Mouse (Mus musculus): ENCODE measurements around the gene Crocc.

The Crocc gene

GRCm38 (mm10) chr4:141024052-141024451 is 36.3 kb downstream of the Crocc start:
- ATAC-seq (ENCODE audit: insufficient number of reproducible peaks, low FRiP score, low TSS enrichment): no peak

GRCm38 (mm10) chr4:141021614-141021929 is 38.8 kb downstream of the Crocc start:
- peak; percentile 39; the same call in 1 of the 2 replicates for ATAC-seq (ENCODE audit: insufficient number of reproducible peaks, low FRiP score, low TSS enrichment)

GRCm38 (mm10) chr4:141020811-141021613 is 39.3 kb downstream of the Crocc start:
- ATAC-seq (ENCODE audit: insufficient number of reproducible peaks, low FRiP score, low TSS enrichment): no peak

DNA sequence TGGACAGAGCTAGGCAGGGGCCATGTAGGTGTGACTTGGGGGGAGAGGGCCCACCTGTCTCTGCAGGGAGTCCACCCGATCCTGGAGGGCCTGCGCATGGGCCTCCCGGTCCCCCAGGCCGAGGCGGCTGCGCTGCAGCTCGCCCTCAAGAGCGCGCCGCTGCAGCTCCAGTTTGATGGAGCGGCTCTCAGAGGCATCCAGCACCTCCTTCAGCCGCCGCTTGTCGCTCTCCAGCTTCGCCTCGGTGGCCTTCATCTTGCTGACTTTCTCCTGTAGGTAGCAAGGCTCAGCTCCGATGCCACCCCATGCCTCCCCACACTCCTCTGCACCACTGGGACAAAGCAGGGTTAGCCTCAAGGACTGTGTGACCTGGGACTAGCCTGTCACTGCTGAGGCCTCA is 40.1 kb downstream of the Crocc start:
- no peak for ATAC-seq (ENCODE audit: insufficient number of reproducible peaks, low FRiP score, low TSS enrichment)

DNA sequence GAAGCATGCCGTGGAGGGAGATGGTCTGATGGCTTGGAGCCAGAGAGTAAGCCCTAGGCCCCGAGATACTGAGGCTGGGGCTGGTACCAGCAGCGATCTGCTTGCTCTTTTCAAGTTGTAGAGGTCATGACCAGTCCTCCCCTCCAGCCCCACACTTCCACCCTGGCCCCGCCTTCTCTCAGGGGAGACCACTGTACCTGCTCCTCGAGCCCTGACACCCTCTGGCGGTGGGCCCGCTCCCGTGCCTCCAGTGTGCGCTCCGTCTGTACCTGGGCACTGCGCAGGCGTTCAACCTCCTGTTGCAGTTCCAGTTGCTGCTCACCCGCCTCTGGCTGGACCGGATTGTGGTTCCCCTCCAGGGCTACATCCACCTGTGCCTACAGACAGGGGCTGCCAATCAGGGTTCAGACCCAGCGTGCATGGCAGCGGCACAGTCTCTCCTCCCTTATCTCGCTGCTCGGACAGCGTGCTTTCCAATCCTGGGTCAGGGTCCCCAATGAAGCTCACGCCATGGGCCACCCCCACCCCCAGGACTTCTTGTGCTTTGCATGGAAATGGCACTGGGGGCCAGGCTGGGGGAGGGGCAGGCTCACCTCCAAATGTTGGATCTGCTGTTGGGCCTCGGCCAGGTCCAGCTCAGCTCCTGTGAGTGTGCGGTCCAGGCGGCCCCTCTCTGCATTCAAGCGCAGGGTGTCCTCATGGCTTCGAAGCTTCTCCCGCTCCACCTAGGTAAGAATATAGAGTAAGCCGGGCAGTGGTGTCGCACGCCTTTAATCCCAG is 42.5 kb downstream of the Crocc start:
- no peak for ATAC-seq (ENCODE audit: insufficient number of reproducible peaks, low FRiP score, low TSS enrichment)

- ATAC-seq (ENCODE audit: insufficient number of reproducible peaks, low FRiP score, low TSS enrichment): no peak
Measured at GRCm38 (mm10) chr4:141016311-141016710, 44.0 kb downstream of the Crocc start.

DNA sequence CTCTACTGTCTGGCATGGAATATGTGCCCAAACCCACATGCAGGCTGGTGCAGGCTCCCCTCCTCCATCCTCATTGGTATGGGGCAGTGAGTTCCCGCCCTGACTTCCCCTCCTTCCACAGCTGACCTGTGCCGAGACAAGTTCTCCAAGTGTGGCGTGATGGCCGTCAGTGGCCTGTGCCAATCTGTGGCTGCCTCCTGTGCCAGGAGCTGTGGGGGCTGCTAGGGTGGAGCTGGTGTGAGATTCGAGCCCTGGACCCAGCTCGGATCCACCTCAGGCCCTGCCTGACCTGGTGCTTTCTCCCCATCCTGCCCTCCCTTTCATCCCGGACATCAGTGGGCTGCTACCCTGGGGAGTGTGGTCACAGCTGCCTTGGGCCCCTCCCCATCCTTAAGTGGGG is 45.0 kb downstream of the Crocc start:
- no peak for ATAC-seq (ENCODE audit: insufficient number of reproducible peaks, low FRiP score, low TSS enrichment)

DNA sequence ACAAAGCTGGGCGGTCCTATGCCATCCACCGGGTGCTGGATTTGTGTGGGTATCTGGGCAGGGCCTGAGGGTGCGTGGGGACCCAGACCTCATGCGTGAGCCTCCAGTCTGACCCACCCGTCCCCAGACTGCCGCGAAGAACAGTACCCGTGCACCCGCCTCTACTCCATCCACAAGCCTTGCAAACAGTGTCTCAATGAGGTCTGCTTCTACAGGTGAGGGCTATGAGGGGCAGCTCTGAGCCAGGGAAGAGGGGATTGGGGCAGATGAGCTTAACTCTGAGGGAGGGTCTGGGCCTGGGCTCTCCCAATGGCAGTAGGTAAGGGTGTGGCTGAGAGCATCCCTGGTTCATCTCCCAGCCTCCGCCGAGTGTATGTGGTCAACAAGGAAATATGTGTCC is 45.5 kb downstream of the Crocc start:
- ATAC-seq (ENCODE audit: insufficient number of reproducible peaks, low FRiP score, low TSS enrichment): no peak

DNA sequence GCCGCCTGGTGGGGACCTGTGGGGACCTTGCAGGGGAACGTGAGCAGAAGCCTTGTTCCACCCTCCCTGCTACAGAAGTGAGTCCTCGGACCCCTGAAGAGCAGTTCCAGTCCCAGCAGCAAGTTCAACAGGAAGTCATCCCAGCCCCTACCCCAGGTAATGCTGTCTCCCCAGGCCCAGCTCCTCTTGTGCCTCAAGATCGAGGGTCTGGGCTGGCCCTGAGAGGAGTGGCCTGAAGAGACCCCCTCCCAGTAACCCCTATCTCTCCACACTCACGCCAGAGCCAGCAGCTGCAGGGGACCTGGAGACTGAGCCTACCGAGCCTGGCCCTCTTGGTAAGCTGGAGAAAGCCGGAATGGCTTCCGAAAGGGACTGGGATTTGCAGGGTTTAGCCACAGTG is 46.2 kb downstream of the Crocc start:
- no peak for ATAC-seq (ENCODE audit: insufficient number of reproducible peaks, low FRiP score, low TSS enrichment)

GRCm38 (mm10) chr4:141012558-141012957 is 47.8 kb downstream of the Crocc start:
- ATAC-seq (ENCODE audit: insufficient number of reproducible peaks, low FRiP score, low TSS enrichment): no peak

GRCm38 (mm10) chr4:141011556-141012328 is 48.6 kb downstream of the Crocc start:
- peak; percentile 31; the same call in 1 of the 2 replicates for ATAC-seq (ENCODE audit: insufficient number of reproducible peaks, low FRiP score, low TSS enrichment)

DNA sequence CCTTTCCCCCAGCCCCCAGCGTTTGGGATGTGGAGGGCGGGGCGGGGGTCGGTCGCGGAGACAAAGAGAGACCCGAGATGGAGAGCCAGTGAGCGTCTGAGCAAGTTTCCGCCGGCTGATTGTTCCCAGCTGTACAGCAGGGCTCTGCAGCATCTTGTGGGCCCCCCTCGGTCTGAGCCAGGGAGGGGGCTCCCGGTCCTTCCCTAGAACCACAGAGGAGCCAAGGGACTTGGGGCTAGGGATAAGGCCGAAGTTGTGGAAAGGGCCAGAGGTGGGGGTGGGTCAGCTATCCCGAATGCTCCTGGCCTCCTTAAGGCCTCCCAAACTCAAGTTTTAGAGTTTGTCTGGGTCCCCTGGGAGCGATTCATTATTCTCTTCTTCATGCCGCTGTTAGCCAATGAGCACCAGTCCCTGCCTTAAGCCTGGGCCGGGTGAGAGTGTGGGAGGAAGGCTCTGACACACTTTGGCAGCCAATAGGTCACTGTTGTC is 49.4 kb downstream of the Crocc start:
- ATAC-seq (ENCODE audit: insufficient number of reproducible peaks, low FRiP score, low TSS enrichment): no peak

DNA sequence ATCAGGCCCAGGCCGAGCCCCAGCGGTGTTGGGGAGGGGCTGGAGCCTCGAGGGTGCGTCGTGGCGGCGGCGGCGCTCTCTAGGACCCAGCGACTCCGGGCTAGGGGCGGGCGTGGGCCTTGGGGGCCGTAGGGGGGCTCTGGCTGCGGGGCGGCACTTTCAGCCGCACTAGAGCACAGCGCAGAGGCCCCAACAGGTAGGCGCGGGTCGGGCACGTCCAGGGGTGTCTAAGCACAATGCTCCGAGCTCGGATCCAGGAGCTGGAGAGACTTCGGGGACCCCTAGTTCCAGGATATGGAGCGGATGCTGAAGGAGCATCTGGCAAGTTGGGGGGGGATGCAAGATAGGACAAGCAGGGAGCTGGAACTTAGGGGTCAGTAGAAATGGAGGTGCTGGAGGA is 49.8 kb downstream of the Crocc start:
- no peak for ATAC-seq (ENCODE audit: insufficient number of reproducible peaks, low FRiP score, low TSS enrichment)

DNA sequence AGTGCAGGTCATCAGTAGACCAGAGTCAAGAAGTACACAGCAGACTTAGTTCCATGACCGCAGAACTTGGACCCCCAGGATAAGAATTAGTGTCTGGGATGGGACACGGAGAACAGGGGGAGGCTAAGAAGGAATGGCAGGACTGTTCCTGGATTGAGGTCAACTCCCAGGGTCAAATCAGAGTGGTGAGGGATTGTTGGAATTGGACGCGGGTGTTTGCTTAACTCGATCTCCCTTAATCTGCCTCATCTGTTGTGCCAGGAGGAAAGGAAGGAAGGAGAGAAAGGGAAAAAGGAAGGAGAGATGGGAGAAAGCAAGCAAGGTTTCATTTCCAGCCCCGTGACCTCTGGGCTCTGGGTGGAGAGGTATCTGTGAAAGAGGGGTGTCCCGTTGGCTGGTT is 50.2 kb downstream of the Crocc start, which contains the start of gene Mfap2:
TSS of gene Mfap2 (plus strand) at position 301 of the 400 bp plus-strand sequence.
- ATAC-seq (ENCODE audit: insufficient number of reproducible peaks, low FRiP score, low TSS enrichment): no peak

DNA sequence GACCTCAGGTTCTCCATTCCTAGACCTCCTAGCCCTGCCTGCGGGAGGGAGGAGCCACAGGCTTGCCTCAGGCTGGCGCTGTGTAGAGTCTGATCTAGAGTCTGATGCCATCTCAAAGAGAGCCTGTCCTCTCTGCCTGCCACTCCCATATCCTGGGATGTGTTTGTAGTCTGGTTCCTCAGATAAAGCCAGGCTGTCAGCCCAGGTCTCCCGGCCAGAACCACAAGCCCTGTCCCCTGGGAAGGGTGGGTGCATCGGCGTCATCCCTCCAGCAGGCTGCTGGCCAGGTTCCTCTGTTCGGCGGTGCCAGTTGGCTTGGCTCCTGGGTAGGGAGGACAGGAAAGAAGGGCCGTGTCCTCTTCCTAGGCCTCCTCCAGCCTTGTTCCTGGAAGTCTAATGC is 52.3 kb downstream of the Crocc start:
- ATAC-seq (ENCODE audit: insufficient number of reproducible peaks, low FRiP score, low TSS enrichment): no peak

GRCm38 (mm10) chr4:141005983-141006382 is 54.4 kb downstream of the Crocc start:
- no peak for ATAC-seq (ENCODE audit: insufficient number of reproducible peaks, low FRiP score, low TSS enrichment)

DNA sequence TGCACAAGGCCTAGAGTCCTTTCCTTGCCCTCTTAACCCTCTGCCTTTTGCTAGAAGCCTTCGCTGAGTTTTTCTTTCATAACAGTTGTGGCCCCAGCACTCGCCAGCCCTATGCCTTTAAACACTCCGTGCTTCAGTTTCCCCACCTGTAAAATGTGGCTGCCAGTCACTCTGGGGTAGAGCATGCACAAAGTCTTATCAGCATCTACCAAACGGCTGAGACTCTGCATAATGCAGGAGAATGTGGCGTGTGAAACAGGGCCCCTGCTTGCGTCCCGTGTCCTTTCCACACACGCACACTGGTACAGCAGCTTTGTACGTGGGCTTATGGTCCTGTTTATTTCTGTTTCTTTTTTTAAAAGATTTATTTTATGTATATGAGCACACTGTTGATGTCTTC is 63.5 kb downstream of the Crocc start:
- no peak for ATAC-seq (ENCODE audit: insufficient number of reproducible peaks, low FRiP score, low TSS enrichment)

DNA sequence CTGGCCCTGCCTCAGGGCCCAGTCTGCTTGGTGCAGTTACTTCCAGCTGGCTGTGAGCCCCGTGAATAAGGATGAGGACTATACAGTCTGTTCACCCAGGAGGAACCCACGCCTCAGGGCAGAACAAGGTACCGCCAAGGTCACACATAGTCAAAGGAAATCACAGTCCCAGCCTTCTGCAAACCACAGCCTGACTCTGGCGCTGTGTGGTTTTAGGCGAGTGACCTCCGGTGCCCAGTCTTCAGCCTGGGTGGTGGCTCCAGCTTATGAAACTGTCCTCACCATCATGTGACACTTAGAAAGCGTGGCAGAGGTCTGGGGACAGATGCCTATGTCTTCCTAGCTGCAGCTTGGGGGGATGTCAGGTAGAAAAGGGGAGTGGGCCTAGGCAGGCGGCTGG is 64.5 kb downstream of the Crocc start:
- no peak for ATAC-seq (ENCODE audit: insufficient number of reproducible peaks, low FRiP score, low TSS enrichment)

GRCm38 (mm10) chr4:140993846-140994245 is 66.5 kb downstream of the Crocc start:
- no peak for ATAC-seq (ENCODE audit: insufficient number of reproducible peaks, low FRiP score, low TSS enrichment)

DNA sequence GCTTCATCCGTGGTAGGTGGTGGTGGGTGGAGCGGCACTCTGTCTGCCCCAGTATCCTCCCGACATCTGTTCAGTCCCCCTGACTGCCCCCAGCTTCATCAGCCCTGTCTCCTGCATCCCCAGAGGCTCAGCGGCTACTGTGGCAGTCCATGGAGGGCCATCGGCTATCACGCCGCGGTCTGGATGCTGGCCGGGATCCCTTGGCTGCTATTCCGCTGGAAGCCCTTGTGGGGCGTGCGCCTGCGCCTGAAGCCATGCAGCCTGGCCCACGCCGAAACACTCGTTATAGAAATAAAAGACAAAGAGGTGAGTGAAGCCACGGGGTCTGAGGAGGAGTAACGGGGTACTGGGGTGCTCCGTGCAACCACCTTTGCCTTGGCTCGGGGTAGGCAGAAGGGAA is 68.1 kb downstream of the Crocc start:
- ATAC-seq (ENCODE audit: insufficient number of reproducible peaks, low FRiP score, low TSS enrichment): no peak

- no peak for ATAC-seq (ENCODE audit: insufficient number of reproducible peaks, low FRiP score, low TSS enrichment)
Measured at GRCm38 (mm10) chr4:140989447-140989846, 70.9 kb downstream of the Crocc start.
